Mouse (Mus musculus) hindbrain, embryonic 14.5 days (tissue): ENCODE data around the gene M6pr. TPM values are rescaled to one million over a fixed set of nuclear protein-coding genes. Genes with fewer than 3 reads are reported as not detected.
"Not testable (repeated sequence)": the region's sequence is repeated elsewhere in the genome, so short reads cannot be mapped to it uniquely, and the experiment has no call there.

Experiments
- ATAC-seq: fragments of 200-750 bp; cut with Nextera tagmentation; 2 replicates; pipeline ENCODE4 v1.8.0; 2017; ENCODE audit warnings: moderate number of reproducible peaks, mild to moderate bottlenecking, moderate TSS enrichment, moderate library complexity; ENCODE audit not compliant: low FRiP score
- DNase-seq: peaks from one replicate; pipeline ENCODE4 v3.0.0-alpha.2; 2015; ENCODE audit warnings: low spot score
- H3K27ac ChIP-seq: fragments of 300-500 bp; sonication (generic); 2 replicates; pipeline ENCODE4 v1.5.1; 2014; ENCODE audit warnings: mild to moderate bottlenecking, moderate library complexity
- H3K27me3 ChIP-seq: fragments of 300-500 bp; sonication (generic); 2 replicates; pipeline ENCODE4 v1.6.1; 2014; ENCODE audit warnings: mild to moderate bottlenecking, low read length, mixed read lengths; ENCODE audit not compliant: control insufficient read depth, insufficient read depth
- H3K36me3 ChIP-seq: fragments of 300-500 bp; sonication (generic); replicated peaks from 2 replicates; pipeline ENCODE4 v1.6.1; 2014; ENCODE audit not compliant: control insufficient read depth, insufficient read depth
- H3K4me1 ChIP-seq: fragments of 300-500 bp; sonication (generic); replicated peaks from 2 replicates; pipeline ENCODE4 v1.6.1; 2014; ENCODE audit warnings: antibody characterized with exemption, low read length, mixed read lengths; ENCODE audit not compliant: control insufficient read depth, insufficient read depth
- H3K4me2 ChIP-seq: fragments of 300-500 bp; sonication (generic); replicated peaks from 2 replicates; pipeline ENCODE4 v1.6.1; 2014; ENCODE audit warnings: mild to moderate bottlenecking, moderate library complexity
- H3K4me3 ChIP-seq: fragments of 300-500 bp; sonication (generic); replicated peaks from 2 replicates; pipeline ENCODE4 v1.5.1; 2014; ENCODE audit warnings: mild to moderate bottlenecking, low read length
- H3K9ac ChIP-seq: fragments of 300-500 bp; sonication (generic); 2 replicates; pipeline ENCODE4 v1.6.1; 2014
- H3K9me3 ChIP-seq: fragments of 300-500 bp; sonication (generic); 2 replicates; pipeline ENCODE4 v1.6.1; 2016; ENCODE audit warnings: low read length; ENCODE audit not compliant: control insufficient read depth
- WGBS: fragments of 180-500 bp; shearing (Covaris S2); extraction: QIAGEN DNeasy Blood & Tissue Kit; methylation state at CpG from one replicate; pipeline ENCODE4 v1.1.7; 2014; 5-methylcytosine and 5-hydroxymethylcytosine counted together
- polyA plus RNA-seq: library from polyadenylated mRNA; unstranded; fragments of >200 nt; fragmentation: Nextera tagmentation; extraction: Ambion mirVana; gene quantifications from 2 replicates; pipeline ENCODE4 v1.2.1, GENCODE M21; 2014

M6pr gene
- polyA plus RNA-seq, 1 experiment from 2014 or later: 51.4 TPM

DNA sequence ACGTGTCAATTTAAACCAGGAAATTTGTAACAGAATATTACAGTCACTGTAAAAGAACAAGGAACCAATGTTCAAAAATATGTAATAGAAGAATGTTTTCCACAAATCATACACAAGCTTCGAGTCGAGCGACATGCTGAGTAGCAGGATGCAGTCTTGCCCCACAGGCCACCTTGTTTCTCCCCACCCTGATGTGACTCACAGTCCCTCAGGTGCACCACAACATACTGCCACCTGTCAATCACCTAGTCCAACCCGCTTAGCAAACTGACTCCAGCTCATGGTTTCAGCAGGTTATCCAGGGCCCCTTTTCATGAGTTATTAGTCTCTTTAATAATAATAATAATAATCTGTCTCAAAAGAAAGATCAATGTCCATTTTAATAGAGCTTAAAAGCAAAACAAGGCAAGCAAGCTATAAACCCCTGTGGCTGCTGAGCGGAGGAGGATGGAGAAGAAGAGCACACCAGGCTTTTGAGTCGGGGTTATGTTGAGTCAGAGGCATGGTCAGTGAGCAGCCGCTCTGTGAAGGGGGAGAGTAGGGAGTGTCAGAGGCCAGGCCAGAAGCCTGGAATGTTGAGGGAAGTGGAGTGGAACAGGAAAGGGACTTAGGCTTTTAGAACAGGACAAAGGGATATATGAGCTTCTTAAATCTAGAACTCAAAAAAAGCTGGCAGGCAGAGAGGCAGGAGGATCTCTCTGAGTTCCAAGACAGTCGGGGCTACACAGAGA, 36.0 kb downstream of the M6pr start:
- H3K4me2 ChIP-seq: no peak overlapping the region
- no peak for ATAC-seq
- H3K4me1 ChIP-seq: peaks cover 10% of the 10 kb centered on the region
- 56% methylated on average over 9 of the region's 9 CpGs for whole genome bisulfite sequencing
- no peaks in the 10 kb centered on the region for H3K27me3 ChIP-seq
- H3K27ac ChIP-seq: no peak overlapping the region
- no peak overlapping the region for H3K9ac ChIP-seq
- H3K36me3 ChIP-seq: no peaks in the 10 kb centered on the region
- no peaks in the 10 kb centered on the region for H3K9me3 ChIP-seq
- DNase-seq: no peak
- H3K4me3 ChIP-seq: no peak overlapping the region

GRCm38 (mm10) chr6:122345731-122346130, 37.2 kb downstream of the M6pr start:
- DNase-seq (no peak), ATAC-seq (no peak)
- 87% methylated on average over 6 of the region's 6 CpGs for WGBS
- Histone ChIP-seq H3K9ac (no peak overlapping the region), H3K27me3 (no peaks in the 10 kb centered on the region), H3K27ac (no peak overlapping the region), H3K4me2 (no peak overlapping the region), H3K9me3 (no peaks in the 10 kb centered on the region), H3K4me1 (peaks cover 8% of the 10 kb centered on the region), H3K4me3 (no peak overlapping the region), H3K36me3 (no peaks in the 10 kb centered on the region)

GRCm38 (mm10) chr6:122346399-122346798, 37.9 kb downstream of the M6pr start:
- DNase-seq: no peak
- Histone ChIP-seq H3K4me3 (no peak overlapping the region), H3K9ac (no peak overlapping the region), H3K27me3 (no peaks in the 10 kb centered on the region), H3K4me1 (peaks cover 2% of the 10 kb centered on the region; the same call in 1 of the 2 replicates), H3K4me2 (no peak overlapping the region), H3K9me3 (no peaks in the 10 kb centered on the region), H3K27ac (no peak overlapping the region), H3K36me3 (no peaks in the 10 kb centered on the region)
- WGBS: 87% methylated on average over 7 of the region's 7 CpGs
- no peak for ATAC-seq

DNA sequence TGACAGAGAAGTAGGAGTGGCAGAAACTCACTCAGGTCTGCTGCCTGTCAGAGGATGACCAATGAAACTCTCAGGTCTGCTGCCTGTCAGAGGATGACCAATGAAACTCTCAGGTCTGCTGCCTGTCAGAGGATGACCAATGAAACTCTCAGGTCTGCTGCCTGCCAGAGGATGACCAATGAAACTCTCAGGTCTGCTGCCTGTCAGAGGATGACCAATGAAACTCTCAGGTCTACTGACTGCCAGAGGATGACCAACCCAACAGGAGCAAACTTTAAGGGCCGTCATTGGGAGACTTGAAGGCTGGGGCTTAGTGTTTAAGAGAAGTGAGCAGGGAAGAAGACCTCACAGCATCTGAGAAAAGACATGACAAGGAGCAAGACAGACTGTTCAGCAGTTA, 38.8 kb downstream of the M6pr start:
- H3K27ac ChIP-seq, H3K9me3 ChIP-seq, H3K36me3 ChIP-seq, H3K4me1 ChIP-seq, DNase-seq, H3K4me3 ChIP-seq, H3K9ac ChIP-seq, ATAC-seq, H3K27me3 ChIP-seq, H3K4me2 ChIP-seq: not testable (repeated sequence)
- 71% methylated on average over 1 of the region's 1 CpGs for WGBS

DNA sequence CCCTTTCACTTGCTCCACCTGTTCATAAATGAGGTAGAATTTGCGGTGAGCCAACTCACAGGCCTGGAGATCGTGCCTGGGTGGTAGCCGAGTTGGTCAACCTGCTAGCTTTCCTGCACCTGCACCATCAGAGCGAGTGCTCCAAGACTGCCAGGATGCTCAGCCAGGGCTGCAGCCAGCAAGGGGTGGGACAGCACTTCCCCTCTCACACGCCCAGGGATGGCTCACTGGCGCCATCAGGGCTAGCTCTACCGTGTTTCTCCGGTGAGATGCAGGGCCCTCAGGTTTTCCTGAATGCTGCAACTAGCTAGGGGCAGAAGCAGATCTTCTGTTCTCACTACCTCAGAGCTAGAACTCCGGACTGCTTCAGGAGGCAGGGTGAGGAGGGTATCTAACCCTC, 47.4 kb downstream of the M6pr start:
- Histone ChIP-seq H3K27me3 (no peaks in the 10 kb centered on the region), H3K36me3 (no peaks in the 10 kb centered on the region), H3K9ac (no peak overlapping the region), H3K4me3 (no peak overlapping the region), H3K4me1 (no peaks in the 10 kb centered on the region), H3K9me3 (no peaks in the 10 kb centered on the region), H3K4me2 (no peak overlapping the region), H3K27ac (no peak overlapping the region)
- WGBS: 68% methylated on average over 9 of the region's 9 CpGs
- ATAC-seq (no peak), DNase-seq (no peak)

DNA sequence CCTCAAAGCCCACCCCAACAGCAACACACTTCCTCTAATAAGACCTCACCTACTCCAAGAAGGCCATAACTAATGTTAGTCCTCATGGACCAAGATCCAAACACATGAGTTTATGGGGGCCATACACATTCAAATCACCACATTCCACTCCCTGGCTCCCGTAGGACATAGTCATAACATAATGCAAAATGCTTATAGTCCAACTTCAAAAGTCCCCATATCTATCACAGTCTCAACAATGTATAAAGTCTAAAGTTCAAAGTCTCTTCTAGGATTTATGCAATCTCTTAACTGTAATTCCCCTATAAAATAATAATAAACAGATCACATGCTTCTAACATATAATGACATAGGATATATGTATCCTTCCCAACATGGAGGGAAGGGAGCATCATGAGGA, 48.6 kb downstream of the M6pr start:
- Histone ChIP-seq H3K27ac (no peak overlapping the region), H3K4me3 (no peak overlapping the region), H3K4me2 (no peak overlapping the region), H3K27me3 (no peaks in the 10 kb centered on the region), H3K4me1 (no peaks in the 10 kb centered on the region), H3K9ac (no peak overlapping the region), H3K9me3 (no peaks in the 10 kb centered on the region), H3K36me3 (no peaks in the 10 kb centered on the region)
- DNase-seq (no peak), ATAC-seq (no peak)
- 92% methylated on average over 1 of the region's 1 CpGs for WGBS

- Histone ChIP-seq H3K4me1 (no peaks in the 10 kb centered on the region), H3K36me3 (no peaks in the 10 kb centered on the region), H3K9ac (no peak overlapping the region), H3K9me3 (no peaks in the 10 kb centered on the region), H3K4me2 (no peak overlapping the region), H3K27ac (no peak overlapping the region), H3K27me3 (no peaks in the 10 kb centered on the region), H3K4me3 (no peak overlapping the region)
- DNase-seq (no peak), ATAC-seq (no peak)
- 57% methylated on average over 3 of the region's 3 CpGs for WGBS
These were observed 57.2 kb downstream of the M6pr start for GRCm38 (mm10) chr6:122365706-122366105.

DNA sequence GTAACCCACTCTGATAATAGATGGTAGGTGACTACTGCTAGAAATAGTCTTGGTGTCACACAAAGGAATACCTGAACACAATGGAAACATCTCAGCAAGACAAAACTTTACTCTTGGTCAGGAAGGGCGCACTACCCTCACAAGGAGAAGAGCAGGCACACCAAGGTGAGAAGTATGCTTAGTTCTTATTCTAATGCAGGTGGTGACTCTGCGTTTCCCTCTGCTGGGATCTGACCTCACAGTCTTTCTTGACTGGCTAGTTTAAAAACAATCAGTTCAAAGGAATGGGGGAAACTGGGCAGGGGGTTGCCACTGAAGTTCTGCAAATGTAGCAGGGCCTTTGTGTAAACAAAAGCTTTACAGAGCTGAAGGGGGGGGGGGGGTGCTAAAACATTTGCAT, 57.8 kb downstream of the M6pr start:
- Histone ChIP-seq H3K27ac (no peak overlapping the region), H3K36me3 (no peaks in the 10 kb centered on the region), H3K27me3 (no peaks in the 10 kb centered on the region), H3K9ac (no peak overlapping the region), H3K4me1 (no peaks in the 10 kb centered on the region), H3K4me3 (no peak overlapping the region), H3K9me3 (no peaks in the 10 kb centered on the region), H3K4me2 (no peak overlapping the region)
- WGBS: 43% methylated on average over 2 of the region's 2 CpGs
- DNase-seq: no peak
- no peak for ATAC-seq

DNA sequence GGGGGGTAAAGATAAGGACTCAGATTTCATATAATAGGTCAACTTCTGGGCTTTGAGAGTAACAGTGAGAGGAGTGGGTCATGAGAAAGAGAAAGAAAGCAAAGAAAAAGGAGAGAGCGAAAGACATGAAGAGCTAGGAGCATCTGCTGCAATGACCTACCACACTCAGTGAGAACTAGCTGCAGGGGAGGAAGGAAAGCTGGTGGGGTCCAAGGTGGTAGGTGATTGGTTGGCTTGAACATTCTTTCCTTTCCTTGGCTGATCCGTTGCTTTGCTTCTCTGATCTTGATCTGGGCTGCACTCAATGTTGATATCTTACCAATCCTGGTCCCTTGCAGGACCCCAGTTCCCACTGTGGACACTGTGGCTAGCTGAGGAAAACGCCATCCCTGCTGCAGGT, 58.5 kb downstream of the M6pr start:
- Histone ChIP-seq H3K4me1 (no peaks in the 10 kb centered on the region), H3K4me2 (no peak overlapping the region), H3K4me3 (no peak overlapping the region), H3K9me3 (no peaks in the 10 kb centered on the region), H3K27ac (no peak overlapping the region), H3K36me3 (no peaks in the 10 kb centered on the region), H3K9ac (no peak overlapping the region), H3K27me3 (no peaks in the 10 kb centered on the region)
- ATAC-seq (no peak), DNase-seq (no peak)
- WGBS: 51% methylated on average over 3 of the region's 3 CpGs
